Mouse (Mus musculus) MEL (cell line): Measurements from ENCODE around the gene Susd4.

Experiments used
- BHLHE40 ChIP-seq: IDR thresholded peaks from 2 replicates; pipeline ENCODE4 v1.6.1; 2012; ENCODE audit warnings: low read depth, mild to moderate bottlenecking, inconsistent platforms, low read length, improper control_type of control experiment, borderline replicate concordance
- CHD1 ChIP-seq: IDR thresholded peaks from 2 replicates; pipeline ENCODE4 v1.6.1; 2012; ENCODE audit warnings: low read depth, mild to moderate bottlenecking, inconsistent platforms, low read length, improper control_type of control experiment
- CHD2 ChIP-seq: IDR thresholded peaks from 2 replicates; pipeline ENCODE4 v1.6.1; 2011; ENCODE audit warnings: low read length, improper control_type of control experiment
- CTCF ChIP-seq, 3 experiments: IDR thresholded peaks in 2 of 3; conservative IDR thresholded peaks in 1 of 3; 2 replicates each; pipeline ENCODE4 v1.5.1; 2011 to 2012; ENCODE audit warnings: low read length in 3 of 3, low read depth in 2 of 3, mild to moderate bottlenecking in 2 of 3, improper control_type of control experiment in 1 of 3, inconsistent platforms in 1 of 3, mixed read lengths in 1 of 3, moderate library complexity in 1 of 3; ENCODE audit not compliant: control insufficient read depth in 1 of 3, insufficient read depth in 1 of 3, poor library complexity in 1 of 3, severe bottlenecking in 1 of 3
- EP300 ChIP-seq, 2 experiments: IDR thresholded peaks; 2 replicates each; pipeline ENCODE4 v1.6.1; 2011; ENCODE audit warnings: improper control_type of control experiment in 2 of 2, low read length in 2 of 2, low read depth in 1 of 2, mild to moderate bottlenecking in 1 of 2
- MAFK ChIP-seq: IDR thresholded peaks from 2 replicates; pipeline ENCODE4 v1.6.1; 2011; ENCODE audit warnings: low read depth, mild to moderate bottlenecking, low read length, improper control_type of control experiment, borderline replicate concordance
- MAX ChIP-seq: IDR thresholded peaks from 2 replicates; pipeline ENCODE4 v1.6.1; 2011; ENCODE audit warnings: low read length, improper control_type of control experiment
- POLR2A ChIP-seq, 2 experiments: IDR thresholded peaks; 2 replicates each; pipeline ENCODE4 v1.6.1; 2011 to 2012; ENCODE audit warnings: low read length in 2 of 2, mild to moderate bottlenecking in 2 of 2, control low read depth in 1 of 2, improper control_type of control experiment in 1 of 2, low read depth in 1 of 2, moderate library complexity in 1 of 2; ENCODE audit not compliant: control insufficient read depth in 1 of 2, insufficient read depth in 1 of 2, poor library complexity in 1 of 2
- POLR2AphosphoS5 ChIP-seq: IDR thresholded peaks from 2 replicates; pipeline ENCODE4 v1.6.1; 2012; ENCODE audit warnings: low read depth, borderline replicate concordance, mild to moderate bottlenecking, inconsistent platforms, low read length, moderate library complexity, mixed read lengths
- RCOR1 ChIP-seq: IDR thresholded peaks from 2 replicates; pipeline ENCODE4 v1.6.1; 2012; ENCODE audit warnings: low read depth, mild to moderate bottlenecking, inconsistent platforms, low read length, improper control_type of control experiment
- SMC3 ChIP-seq: IDR thresholded peaks from 2 replicates; pipeline ENCODE4 v1.6.1; 2011; ENCODE audit warnings: low read depth, low read length, improper control_type of control experiment
- TCF12 ChIP-seq: IDR thresholded peaks from 2 replicates; pipeline ENCODE4 v1.6.1; 2014; ENCODE audit warnings: low read depth, mild to moderate bottlenecking, inconsistent platforms, low read length, improper control_type of control experiment, moderate library complexity
- USF1 ChIP-seq: IDR thresholded peaks from 2 replicates; pipeline ENCODE4 v1.6.1; 2014; ENCODE audit warnings: low read depth, mild to moderate bottlenecking, inconsistent platforms, low read length, improper control_type of control experiment, moderate library complexity

DNA sequence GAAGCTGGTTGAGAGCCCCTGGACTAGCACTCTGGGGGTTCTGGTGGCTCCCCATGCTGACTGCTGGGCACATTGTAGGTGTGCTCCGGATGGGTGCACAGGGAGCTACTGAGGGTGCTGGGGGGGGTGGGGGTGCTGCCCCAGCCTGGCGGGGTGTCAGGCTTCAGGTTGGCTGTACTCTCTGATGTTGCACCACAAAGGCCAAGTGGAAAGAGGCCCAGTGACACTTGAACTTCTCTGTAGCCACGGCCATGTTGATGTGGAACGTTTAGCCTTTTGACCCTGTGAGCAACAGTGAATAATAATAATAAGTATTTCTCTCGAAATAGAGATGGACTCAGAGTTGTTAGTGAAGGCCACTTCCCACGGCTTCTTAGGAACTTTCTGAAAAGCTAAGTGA is 50.9 kb downstream of the Susd4 start:
- TF ChIP-seq CTCF (IDR thresholded peaks at IDR 0.05 in 2 of 3, conservative IDR thresholded peaks at IDR 0.05 in 1 of 3; ENCODE audit: control insufficient read depth in 1 of 3, insufficient read depth in 1 of 3, low read depth in 2 of 3, low read length in 3 of 3, poor library complexity in 1 of 3, severe bottlenecking in 1 of 3), result no peak
- no peak for TF ChIP-seq POLR2A (IDR thresholded peaks at IDR 0.05; ENCODE audit: control insufficient read depth in 1 of 2, insufficient read depth in 1 of 2, low read depth in 1 of 2, low read length in 2 of 2, poor library complexity in 1 of 2)
- no peak for TF ChIP-seq CHD2
- TF ChIP-seq TCF12, result no peak
- TF ChIP-seq CHD1, result no peak
- TF ChIP-seq EP300 (IDR thresholded peaks at IDR 0.05; ENCODE audit: low read depth in 1 of 2, low read length in 2 of 2), result no peak
- TF ChIP-seq SMC3, result no peak
- TF ChIP-seq MAFK, result no peak
- TF ChIP-seq USF1, result no peak
- TF ChIP-seq MAX, result no peak
- TF ChIP-seq POLR2AphosphoS5, result no peak
- no peak for TF ChIP-seq BHLHE40
- TF ChIP-seq RCOR1, result no peak
